Mouse (Mus musculus): ENCODE results near the gene Nhsl2. TPM values are rescaled to one million over a fixed set of nuclear protein-coding genes. Genes with fewer than 3 reads are reported as not detected.
"Not testable (repeated sequence)": the region's sequence is repeated elsewhere in the genome, so short reads cannot be mapped to it uniquely, and the experiment has no call there.

Gene Nhsl2
- total RNA-seq, 2 experiments from 2014 or later = 28.7 to 43.0 TPM

DNA sequence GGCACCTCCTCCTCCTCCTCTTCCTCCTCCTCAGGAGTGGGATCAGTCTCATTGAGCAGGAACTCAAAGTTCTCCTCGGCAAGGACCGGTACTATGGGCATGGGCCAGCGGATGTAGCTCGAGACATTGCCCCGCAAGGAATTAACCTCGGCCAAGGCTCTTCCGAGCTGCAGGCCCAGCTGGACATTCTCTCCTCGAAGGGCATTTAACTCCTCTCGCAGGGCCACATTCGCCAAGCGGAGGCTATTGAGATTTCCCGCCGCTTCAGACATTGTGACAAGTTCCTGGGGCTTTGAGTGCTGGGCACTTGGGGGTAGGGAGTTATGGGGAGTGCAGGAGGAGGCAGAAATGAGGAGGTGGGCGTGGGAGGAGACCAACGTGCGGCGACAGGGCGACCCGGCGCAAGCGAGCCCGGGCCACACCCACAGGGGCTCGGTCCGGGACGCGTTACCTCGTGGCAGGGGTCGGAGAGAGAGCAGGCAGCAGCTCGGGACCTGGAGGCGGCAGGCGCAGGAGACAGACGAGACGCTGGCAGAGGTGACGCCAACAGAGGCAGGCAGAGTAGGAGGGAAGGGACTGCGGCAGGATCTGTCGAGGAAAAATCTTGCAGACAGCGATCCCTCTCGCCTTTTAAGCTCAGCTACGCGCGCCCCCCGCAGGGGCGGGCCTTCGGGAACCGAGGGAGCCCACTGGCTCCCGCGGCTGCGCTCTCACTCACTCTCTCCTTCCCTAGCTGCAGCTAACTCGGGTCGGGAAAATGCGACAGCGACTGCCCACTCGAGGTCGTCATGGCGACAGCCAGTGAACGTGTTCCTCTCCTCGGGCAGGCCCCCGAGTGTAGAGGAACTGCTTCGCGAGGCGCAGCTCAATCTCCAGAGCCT is 221.6 kb downstream of the Nhsl2 start, which contains the start of gene Rtl5:
Gene Rtl5, minus strand, starts transcription at position 714 of the 881 bp plus-strand sequence.
- intact Hi-C loops (cut with DNase I) = loop anchor here (5.0 kb wide), 1 partner anchor 46 kb away; the partner anchor contains the start of gene Pin4
- peak; percentile 74 for DNase-seq (ENCODE audit: low spot score in 2 of 2)

DNA sequence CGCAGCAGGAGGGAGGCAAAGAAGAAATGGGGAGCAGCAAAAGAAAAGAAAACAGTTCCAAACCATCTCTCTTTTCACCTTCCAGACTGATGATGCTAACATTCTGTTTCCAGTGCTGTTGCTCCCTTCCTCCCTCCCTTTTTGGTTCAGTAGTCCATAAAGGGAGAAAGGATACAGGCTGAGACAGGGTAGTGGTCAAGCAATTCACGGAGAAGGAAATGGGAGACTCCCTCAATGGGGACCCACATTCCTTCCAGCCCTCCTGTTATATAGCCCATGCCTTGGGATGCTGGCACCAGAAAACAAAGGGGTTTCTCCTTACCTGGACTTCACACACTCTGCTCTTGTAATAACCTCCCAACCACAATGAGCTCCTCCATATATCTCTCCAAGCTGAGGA is 222.3 kb downstream of the Nhsl2 start:
- DNase-seq (ENCODE audit: low spot score in 2 of 2) = no peak
- intact Hi-C loops (cut with DNase I) = loop anchor here (5.0 kb wide), 1 partner anchor 46 kb away; the partner anchor contains the start of gene Pin4

GRCm38 (mm10) chrX:102073605-102074325 is 224.6 kb downstream of the Nhsl2 start:
- intact Hi-C loops (cut with DNase I) = loop anchor here (5.0 kb wide), 1 partner anchor 44 kb away; the partner anchor contains the start of gene Pin4

DNA sequence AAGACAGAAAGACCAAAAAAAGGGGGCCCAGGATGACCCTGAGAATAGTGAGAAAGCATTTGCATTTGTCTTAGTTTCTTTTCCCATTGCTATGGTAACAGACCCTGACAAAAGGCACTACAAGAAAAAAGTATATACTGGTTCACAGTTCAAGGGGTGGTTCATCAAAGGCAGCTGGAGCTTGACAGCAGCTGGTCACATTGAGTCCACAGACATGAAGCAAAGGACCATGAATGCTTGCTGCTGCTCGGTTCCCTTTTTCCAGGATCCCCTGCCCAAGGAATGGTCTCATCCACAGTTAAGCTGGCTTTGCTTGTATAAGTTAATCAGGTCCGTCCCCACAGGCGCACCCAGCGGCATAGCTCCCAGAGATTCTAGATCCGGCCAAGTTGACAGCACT is 225.2 kb downstream of the Nhsl2 start:
- DNase-seq (ENCODE audit: low spot score in 2 of 2) = no peak
- intact Hi-C loops (cut with DNase I) = loop anchor here (5.0 kb wide), 1 partner anchor 43 kb away; the partner anchor contains the start of gene Pin4

More at GRCm38 (mm10) chrX:102073605-102074325, 224.6 kb downstream of the Nhsl2 start:
- no peak for DNase-seq (ENCODE audit: low spot score in 2 of 2)

DNA sequence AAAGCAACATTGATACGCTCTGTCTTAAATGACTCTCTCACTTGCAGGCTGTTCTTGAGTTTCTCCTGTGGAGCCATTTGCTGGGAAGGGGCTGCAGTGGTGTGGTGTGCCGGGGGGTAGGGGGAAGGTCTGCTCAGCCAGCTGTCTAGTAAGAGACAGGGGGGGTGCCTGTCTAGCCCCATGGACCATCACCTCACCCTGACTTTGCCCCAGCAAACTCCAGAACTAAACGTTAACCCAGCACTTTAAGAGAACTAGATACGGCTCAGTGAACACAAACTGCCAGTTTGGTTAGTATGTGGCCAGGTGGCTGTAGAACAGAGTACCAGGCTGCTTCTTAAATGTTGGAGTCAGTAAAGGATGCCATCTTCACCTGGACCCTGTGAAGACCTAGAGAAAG is 226.0 kb downstream of the Nhsl2 start:
- intact Hi-C loops (cut with DNase I) = no loop called here
- DNase-seq (ENCODE audit: low spot score in 2 of 2) = no peak

DNA sequence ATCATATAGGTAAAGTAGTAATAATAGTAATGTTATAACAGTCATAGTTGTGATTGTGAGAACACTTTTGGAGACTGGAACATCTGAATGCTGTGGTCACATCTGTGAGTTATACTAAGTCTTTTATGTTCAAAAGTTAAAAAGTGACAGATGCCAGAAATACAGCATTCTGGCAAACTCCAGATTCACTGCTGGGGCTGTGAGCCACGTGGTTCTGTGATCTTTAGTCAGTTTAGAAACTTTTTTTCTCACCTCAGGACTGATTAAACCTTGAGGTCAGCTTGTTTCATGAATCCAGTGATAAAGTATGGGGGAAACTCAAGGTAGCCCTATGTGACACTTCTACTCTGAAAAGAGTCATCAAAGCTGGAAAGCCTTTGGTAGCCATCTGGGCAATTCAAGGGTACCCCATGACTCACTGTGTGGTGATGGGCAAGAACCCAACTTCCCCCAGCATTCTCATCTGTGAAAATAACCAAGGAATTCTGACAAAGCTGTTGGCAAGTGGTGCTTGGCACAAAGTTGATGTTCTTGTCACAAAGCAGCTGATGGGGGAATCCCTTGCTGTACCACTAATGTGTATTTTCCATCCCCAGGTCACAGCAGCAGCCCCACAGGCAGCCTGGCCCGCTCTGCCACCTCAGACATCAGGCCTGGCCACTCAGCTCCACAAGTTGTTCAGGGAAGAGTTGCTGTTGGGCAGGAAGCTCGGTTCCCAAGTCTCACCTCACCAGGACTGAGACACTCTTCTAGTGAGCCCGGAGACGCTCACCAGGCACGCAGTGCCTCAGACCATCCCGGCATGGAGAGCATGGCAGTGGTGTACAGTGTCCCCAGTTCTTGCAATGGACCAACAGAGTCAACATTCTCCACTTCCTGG is 227.9 kb downstream of the Nhsl2 start:
- DNase-seq (ENCODE audit: low spot score in 2 of 2) = no peak
- intact Hi-C loops (cut with DNase I) = no loop called here

DNA sequence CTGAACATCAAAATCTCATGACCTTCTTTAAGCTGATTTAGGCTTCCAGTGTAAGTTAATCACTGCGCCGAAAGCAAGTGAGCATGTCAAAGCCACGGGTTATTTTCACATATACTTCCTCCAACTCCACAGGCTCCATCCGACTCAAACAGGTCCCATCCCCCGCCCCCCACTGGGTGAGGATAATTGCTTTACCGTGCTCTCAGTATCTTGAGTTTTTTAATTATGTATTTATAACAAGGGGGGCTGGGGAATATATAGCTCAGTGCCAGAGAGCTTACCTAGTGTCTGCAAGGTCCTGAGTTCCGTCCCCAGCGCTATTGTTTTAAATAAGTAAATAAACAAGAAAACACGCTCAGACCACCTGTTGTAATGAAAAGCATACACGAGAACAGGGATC is 231.9 kb downstream of the Nhsl2 start:
- no peak for DNase-seq (ENCODE audit: low spot score in 2 of 2)
- intact Hi-C loops (cut with DNase I) = no loop called here

DNA sequence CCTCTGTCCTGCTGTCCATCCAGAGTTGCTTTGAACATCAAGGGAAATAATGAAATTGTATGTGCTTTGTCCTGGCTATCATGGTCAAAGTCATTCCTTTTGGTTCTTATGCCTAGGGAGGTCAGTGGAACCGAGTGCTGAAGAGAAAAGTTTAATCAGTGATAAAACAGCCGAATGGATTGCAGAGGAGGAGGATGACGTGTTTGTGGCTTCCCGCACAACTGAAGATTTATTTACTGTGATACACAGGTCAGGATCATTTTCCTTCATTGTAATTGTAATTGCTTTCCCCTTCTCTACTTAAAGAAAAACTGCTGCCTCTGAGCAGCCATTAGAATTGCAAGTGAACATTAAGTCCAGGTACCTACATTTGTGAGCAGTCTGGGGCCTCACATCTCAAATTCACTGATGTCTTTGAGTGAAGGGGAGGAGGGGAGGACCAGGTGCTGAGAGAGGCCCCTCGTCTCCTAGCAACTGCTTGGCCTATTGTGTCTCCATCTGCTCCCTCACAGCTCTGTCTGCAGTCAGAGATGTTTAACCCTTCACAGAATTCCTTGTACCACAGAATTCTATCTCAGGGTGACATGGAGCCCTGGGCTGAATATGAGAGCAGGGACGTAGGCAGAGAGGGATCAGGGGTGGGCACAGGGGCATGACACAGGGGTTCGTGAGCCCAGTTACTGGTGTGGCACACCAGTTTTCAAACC is 232.5 kb downstream of the Nhsl2 start:
- intact Hi-C loops (cut with DNase I) = no loop called here
- DNase-seq (ENCODE audit: low spot score in 2 of 2) = no peak

- intact Hi-C loops (cut with DNase I) = no loop called here
- DNase-seq (ENCODE audit: low spot score in 2 of 2) = no peak
Observed at GRCm38 (mm10) chrX:102082340-102082739, 233.2 kb downstream of the Nhsl2 start.

DNA sequence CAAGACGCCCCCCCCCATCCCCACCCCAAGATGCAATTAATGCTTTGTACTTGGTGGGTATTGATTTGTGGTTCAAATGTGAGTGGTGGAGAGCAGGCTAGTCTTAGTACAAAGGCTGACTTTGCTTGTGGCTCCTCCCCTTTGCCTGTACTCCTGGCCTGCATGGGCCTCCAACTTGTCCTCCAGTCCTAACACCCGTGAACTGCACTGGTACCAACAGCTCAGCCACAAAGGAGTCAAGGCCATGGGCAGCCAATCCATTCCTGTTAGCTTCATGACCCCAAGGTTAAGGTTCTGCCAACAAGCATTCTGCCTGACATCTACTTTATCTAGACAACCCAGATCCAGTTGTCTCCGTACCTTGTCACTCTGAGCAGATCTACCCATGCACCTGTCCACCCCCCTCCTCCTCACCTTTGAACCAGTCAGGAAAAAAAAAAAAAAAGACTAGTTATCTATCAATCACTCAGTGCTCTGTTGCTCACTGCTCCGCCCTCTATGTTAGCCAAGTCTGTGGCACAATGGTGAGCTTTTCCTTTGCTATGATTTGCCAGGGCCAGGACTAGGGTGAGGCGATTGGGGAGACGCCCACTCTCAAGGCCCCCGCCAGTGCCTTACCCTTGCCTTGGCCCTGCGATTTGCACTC is 236.7 kb downstream of the Nhsl2 start:
- DNase-seq (ENCODE audit: low spot score in 2 of 2) = no peak
- intact Hi-C loops (cut with DNase I) = no loop called here

GRCm38 (mm10) chrX:102090605-102091004 is 241.4 kb downstream of the Nhsl2 start:
- no peak for DNase-seq (ENCODE audit: low spot score in 2 of 2)
- intact Hi-C loops (cut with DNase I) = no loop called here

- no peak for DNase-seq (ENCODE audit: low spot score in 2 of 2)
- intact Hi-C loops (cut with DNase I) = no loop called here
Observed at GRCm38 (mm10) chrX:102094381-102094904, 245.3 kb downstream of the Nhsl2 start.

- no peak for DNase-seq (ENCODE audit: low spot score in 2 of 2)
- intact Hi-C loops (cut with DNase I) = no loop called here
Observed at GRCm38 (mm10) chrX:102101886-102102285, 252.7 kb downstream of the Nhsl2 start.

- DNase-seq (ENCODE audit: low spot score in 2 of 2); intact Hi-C loops (cut with DNase I): not testable (repeated sequence)
Observed at GRCm38 (mm10) chrX:102103830-102104229, 254.6 kb downstream of the Nhsl2 start.

GRCm38 (mm10) chrX:102109349-102109748 is 260.2 kb downstream of the Nhsl2 start:
- DNase-seq (ENCODE audit: low spot score in 2 of 2); intact Hi-C loops (cut with DNase I): not testable (repeated sequence)

GRCm38 (mm10) chrX:102115676-102116075 is 266.5 kb downstream of the Nhsl2 start:
- peak; percentile 6 to 9 for DNase-seq (ENCODE audit: low spot score in 2 of 2)
- intact Hi-C loops (cut with DNase I) = loop anchor here (5.0 kb wide), 1 partner anchor 43 kb away; the partner anchor contains the start of gene Rtl5

DNA sequence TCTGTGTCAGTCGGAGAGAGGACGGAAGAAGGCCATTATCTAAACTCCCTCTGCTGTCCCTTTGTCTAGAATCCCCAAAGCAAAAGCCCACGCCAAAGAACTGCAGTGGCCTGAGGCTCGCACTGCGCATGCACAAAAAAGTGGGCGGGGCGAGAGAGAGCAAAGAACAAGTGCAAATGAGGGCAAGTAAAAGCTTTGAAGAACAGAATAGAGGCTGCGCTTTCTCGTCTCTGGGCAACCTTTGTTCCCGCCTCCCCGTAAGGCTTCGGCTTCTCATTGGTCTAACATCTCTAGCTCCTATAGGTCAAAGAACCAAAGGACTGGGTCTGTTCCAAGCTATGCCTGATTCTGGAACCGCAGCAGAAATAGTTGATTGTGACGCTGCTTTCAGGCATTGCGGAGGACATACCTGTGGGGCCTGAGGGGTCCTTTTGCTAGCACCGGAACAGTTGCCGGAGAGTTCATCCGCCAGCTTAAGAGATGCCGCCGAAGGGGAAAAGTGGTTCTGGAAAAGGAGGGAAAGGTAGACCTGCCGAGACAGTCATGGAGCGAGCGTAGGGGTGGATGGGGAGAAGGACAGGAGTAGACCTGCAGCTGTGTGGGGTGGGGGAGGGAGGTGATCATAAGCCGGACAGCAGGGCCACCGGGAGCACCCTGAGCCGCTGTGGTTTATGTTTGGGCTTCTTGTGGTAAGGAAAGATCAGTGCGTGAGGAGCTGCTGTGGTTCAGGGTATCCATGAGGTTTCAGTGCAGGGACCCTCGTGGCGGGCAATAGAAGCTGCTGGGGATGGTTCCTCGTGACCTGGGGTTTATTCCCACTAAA is 270.1 kb downstream of the Nhsl2 start, which contains the start of gene Pin4:
Gene Pin4, plus strand, starts transcription at position 406 of the 823 bp plus-strand sequence.
- peak; percentile 86 to 88 for DNase-seq (ENCODE audit: low spot score in 2 of 2)
- intact Hi-C loops (cut with DNase I) = loop anchor here (5.0 kb wide), 1 partner anchor 47 kb away; the partner anchor contains the start of gene Rtl5

All from left cerebral cortex, postnatal 36 days (tissue).